Mouse (Mus musculus) kidney, postnatal 0 days (tissue): ENCODE measurements at regions not wholly inside any gene's neighbourhood (a gene's known extent, or its start where the extent isn't known, plus 50 kb on each side); places are given as distances from the start of the nearest gene placed in this dataset.

ENCODE experiments used
- ATAC-seq: fragments of 200-750 bp; cut with Nextera tagmentation; replicated peaks from 2 replicates; pipeline ENCODE4 v1.8.0; 2017; ENCODE audit warnings: low read depth, moderate number of reproducible peaks, moderate TSS enrichment, moderate library complexity; ENCODE audit not compliant: low FRiP score
- DNase-seq: peaks from one replicate; pipeline ENCODE4 v3.0.0-alpha.2; 2016; ENCODE audit warnings: low spot score
- H3K27ac ChIP-seq: fragments of 300-500 bp; sonication (generic); 2 replicates; pipeline ENCODE4 v1.5.1; 2014; ENCODE audit warnings: mild to moderate bottlenecking
- H3K27me3 ChIP-seq: fragments of 300-500 bp; sonication (generic); 2 replicates; pipeline ENCODE4 v1.6.1; 2014; ENCODE audit warnings: low read length, mixed read lengths; ENCODE audit not compliant: insufficient read depth
- H3K36me3 ChIP-seq: fragments of 300-500 bp; sonication (generic); 2 replicates; pipeline ENCODE4 v1.6.1; 2014; ENCODE audit warnings: low read length, mixed read lengths; ENCODE audit not compliant: insufficient read depth
- H3K4me1 ChIP-seq: fragments of 300-500 bp; sonication (generic); replicated peaks from 2 replicates; pipeline ENCODE4 v1.6.1; 2014; ENCODE audit warnings: antibody characterized with exemption, low read length, mixed read lengths; ENCODE audit not compliant: insufficient read depth
- H3K4me2 ChIP-seq: fragments of 300-500 bp; sonication (generic); 2 replicates; pipeline ENCODE4 v1.6.1; 2014; ENCODE audit warnings: mild to moderate bottlenecking, low read length, moderate library complexity, mixed read lengths
- H3K4me3 ChIP-seq: fragments of 300-500 bp; sonication (generic); replicated peaks from 2 replicates; pipeline ENCODE4 v1.5.1; 2014; ENCODE audit warnings: low read depth, low read length
- H3K9ac ChIP-seq: fragments of 300-500 bp; sonication (generic); 2 replicates; pipeline ENCODE4 v1.6.1; 2014; ENCODE audit warnings: low read depth, low read length
- H3K9me3 ChIP-seq: fragments of 300-500 bp; sonication (generic); replicated peaks from 2 replicates; pipeline ENCODE4 v1.6.1; 2016; ENCODE audit warnings: low read length, inconsistent platforms, mixed read lengths
- CTCF ChIP-seq: IDR thresholded peaks from 2 replicates; pipeline ENCODE4 v1.5.1; 2016; ENCODE audit warnings: antibody characterized with exemption, low read depth, mild to moderate bottlenecking, moderate library complexity
- WGBS: fragments of 180-500 bp; shearing (Covaris S2); extraction: QIAGEN DNeasy Blood & Tissue Kit; methylation state at CpG from one replicate; pipeline ENCODE4 v1.1.7; 2014; 5-methylcytosine and 5-hydroxymethylcytosine counted together

- H3K27ac ChIP-seq = no peak overlapping the region
- TF ChIP-seq CTCF = no peak
- H3K36me3 ChIP-seq = no peaks in the 10 kb centered on the region
- H3K4me1 ChIP-seq = peaks cover 5% of the 10 kb centered on the region; the same call in 1 of the 2 replicates
- no peak overlapping the region for H3K4me2 ChIP-seq
- peaks cover 9% of the 10 kb centered on the region; the same call in 1 of the 2 replicates for H3K27me3 ChIP-seq
- WGBS = 90% methylated on average over 4 of the region's 4 CpGs
- H3K4me3 ChIP-seq = no peak overlapping the region
- no peak for DNase-seq
- H3K9me3 ChIP-seq = no peaks in the 10 kb centered on the region
- H3K9ac ChIP-seq = no peak overlapping the region
- no peak for ATAC-seq
Measured at GRCm38 (mm10) chr11:64590091-64590490, 153.6 kb upstream of the F930015N05Rik start.

- no peak for TF ChIP-seq CTCF
- peaks cover 5% of the 10 kb centered on the region; the same call in 1 of the 2 replicates for H3K4me1 ChIP-seq
- no peak for DNase-seq
- H3K27me3 ChIP-seq = no peaks in the 10 kb centered on the region
- no peak overlapping the region for H3K9ac ChIP-seq
- no peaks in the 10 kb centered on the region for H3K9me3 ChIP-seq
- H3K27ac ChIP-seq = no peak overlapping the region
- no peak overlapping the region for H3K4me3 ChIP-seq
- no peak overlapping the region for H3K4me2 ChIP-seq
- no peaks in the 10 kb centered on the region for H3K36me3 ChIP-seq
- ATAC-seq = no peak
- WGBS = 87% methylated on average over 2 of the region's 2 CpGs
Measured at GRCm38 (mm10) chr11:64592253-64592652, 155.8 kb upstream of the F930015N05Rik start.

- Histone ChIP-seq H3K9me3 (no peaks in the 10 kb centered on the region), H3K27ac (no peak overlapping the region), H3K4me1 (no peaks in the 10 kb centered on the region), H3K36me3 (no peaks in the 10 kb centered on the region), H3K9ac (no peak overlapping the region), H3K4me3 (no peak overlapping the region), H3K27me3 (no peaks in the 10 kb centered on the region), H3K4me2 (no peak overlapping the region)
- DNase-seq (no peak), ATAC-seq (no peak)
- WGBS = 82% methylated on average over 4 of the region's 4 CpGs
- no peak for TF ChIP-seq CTCF
Measured at GRCm38 (mm10) chr11:64597305-64597704, 160.9 kb upstream of the F930015N05Rik start.

- 53% methylated on average over 3 of the region's 3 CpGs for WGBS
- Histone ChIP-seq H3K27me3 (no peaks in the 10 kb centered on the region), H3K4me3 (no peak overlapping the region), H3K9me3 (no peaks in the 10 kb centered on the region), H3K27ac (no peak overlapping the region), H3K9ac (no peak overlapping the region), H3K4me2 (no peak overlapping the region), H3K4me1 (no peaks in the 10 kb centered on the region), H3K36me3 (no peaks in the 10 kb centered on the region)
- TF ChIP-seq CTCF = no peak
- no peak for ATAC-seq
- DNase-seq = peak; percentile 19
Measured at GRCm38 (mm10) chr11:64599178-64599577, 162.7 kb upstream of the F930015N05Rik start.

GRCm38 (mm10) chr11:64600201-64601102 lies 164.0 kb upstream of the F930015N05Rik start:
- ATAC-seq (no peak; the same call in 1 of the 2 replicates), DNase-seq (peak; percentile 74)
- no peak for TF ChIP-seq CTCF
- WGBS = 54% methylated on average over 10 of the region's 10 CpGs
- Histone ChIP-seq H3K27ac (no peak overlapping the region), H3K27me3 (no peaks in the 10 kb centered on the region), H3K4me2 (no peak overlapping the region), H3K4me3 (no peak overlapping the region), H3K9me3 (no peaks in the 10 kb centered on the region), H3K36me3 (no peaks in the 10 kb centered on the region), H3K4me1 (no peaks in the 10 kb centered on the region), H3K9ac (no peak overlapping the region)

- ATAC-seq = no peak
- no peaks in the 10 kb centered on the region for H3K27me3 ChIP-seq
- no peak for TF ChIP-seq CTCF
Measured at GRCm38 (mm10) chr11:64609043-64609442, 172.6 kb upstream of the F930015N05Rik start.

More at GRCm38 (mm10) chr11:64609043-64609442, 172.6 kb upstream of the F930015N05Rik start:
- Histone ChIP-seq H3K4me3 (no peak overlapping the region), H3K4me1 (no peaks in the 10 kb centered on the region), H3K36me3 (no peaks in the 10 kb centered on the region), H3K27ac (no peak overlapping the region), H3K4me2 (no peak overlapping the region), H3K9me3 (no peaks in the 10 kb centered on the region), H3K9ac (no peak overlapping the region)
- 81% methylated on average over 2 of the region's 2 CpGs for WGBS
- no peak for DNase-seq
